8 mouse cellular contexts compared by ENCODE assay signal in the genomic region with DNA sequence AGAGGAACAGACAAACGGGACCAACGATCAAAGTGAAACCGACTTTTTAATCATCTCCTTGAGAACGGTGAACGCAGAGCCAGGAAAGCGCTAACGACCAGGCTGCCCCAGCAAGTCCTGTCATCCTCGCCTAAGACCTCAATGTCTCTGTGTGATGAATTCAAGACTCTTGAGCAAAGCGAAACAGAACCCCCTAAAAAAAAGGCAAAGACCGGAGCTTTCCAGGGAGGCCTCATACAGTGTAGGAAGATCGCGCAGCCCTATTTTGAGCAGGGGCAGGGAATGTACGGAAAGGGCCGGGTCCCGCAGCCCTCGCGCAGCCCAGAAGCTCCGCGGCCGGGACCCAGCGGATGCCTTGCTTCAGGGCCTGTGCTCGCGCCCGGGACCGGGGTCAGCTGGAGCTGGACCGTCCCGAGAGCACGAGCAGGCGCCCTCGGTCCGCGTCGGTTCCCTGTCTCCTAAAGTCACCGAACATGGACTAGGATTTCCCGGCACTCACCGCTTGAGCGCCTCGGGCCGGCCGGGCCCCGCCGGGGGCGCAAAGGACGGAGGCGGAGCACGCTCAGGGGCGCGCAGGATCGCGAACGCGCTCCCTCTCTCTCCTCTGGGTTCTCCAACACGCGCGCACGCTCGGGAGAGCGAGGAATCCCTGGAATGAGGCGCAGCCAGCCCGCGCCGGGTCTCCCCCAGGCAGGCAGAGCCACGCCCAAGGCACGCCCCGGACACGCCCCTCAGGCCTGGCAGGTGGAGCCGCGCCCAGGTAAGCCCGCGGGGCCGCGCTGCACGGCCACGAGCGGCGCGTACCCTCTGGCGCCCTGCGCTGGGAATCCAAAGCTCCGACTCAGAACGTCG. TPM values are rescaled to one million over a fixed set of nuclear protein-coding genes. Genes with fewer than 3 reads are reported as not detected.
DNase-seq lines count a peak whose midpoint lies in the region; ATAC-seq and TF ChIP-seq lines count a peak whose summit lies in the region.

No protein-coding gene starts in this region.

- peaks cover 25 to 66% of the 10 kb centered on the region in 2 experiments for H3K4me1 ChIP-seq in CH12.LX (ENCODE audit: control insufficient read depth in 1 of 2, insufficient read depth in 2 of 2)
- peaks cover 26% of the 10 kb centered on the region; the same call in 1 of the 2 replicates for H3K4me1 ChIP-seq in forebrain, embryonic 13.5 days
- peaks cover 5% of the 10 kb centered on the region; the same call in 1 of the 2 replicates for H3K4me1 ChIP-seq in heart, postnatal 0 days (ENCODE audit: control insufficient read depth, insufficient read depth)
- H3K4me1 ChIP-seq in liver, embryonic 13.5 days (replicated peaks): peaks cover 16% of the 10 kb centered on the region
- H3K4me1 ChIP-seq in neural tube, embryonic 14.5 days (ENCODE audit: control insufficient read depth, insufficient read depth, low read length): 0 out of 2 replicates have a peak, but pooled peaks cover 5% of the 10 kb centered on the region

- in situ Hi-C loops in CH12.LX (cut with MboI; ENCODE audit: low pct_ligation_motif_present, low pct_unique_long_range_greater_than_20kb, low sequenced_read_pairs): loop anchor here (5.0 kb wide), 1 partner anchor 36 kb away; no protein-coding TSS in a partner anchor

- no peak for TF ChIP-seq RAD21 in CH12.LX (IDR thresholded peaks at IDR 0.05; ENCODE audit: low read depth, low read length)

- peak; percentile 62; the same call in 1 of the 2 replicates for TF ChIP-seq POLR2A in CH12.LX (IDR thresholded peaks at IDR 0.05; ENCODE audit: low read depth, low read length)
- 0 out of 2 replicates have a peak, but pooled peaks have one; percentile 27 for TF ChIP-seq POLR2A in brain, embryonic 14.5 days (IDR thresholded peaks at IDR 0.05; ENCODE audit: borderline replicate concordance, extremely low read depth, insufficient read depth, insufficient read length, poor library complexity, severe bottlenecking)

- peak overlapping the region; percentile 65 to 84 (median 80) for H3K4me3 ChIP-seq in CH12.LX (replicated peaks in 1 of 3; ENCODE audit: low read depth in 2 of 3, low read length in 2 of 3, poor library complexity in 1 of 3)
- H3K4me3 ChIP-seq in forebrain, embryonic 13.5 days: peak overlapping the region; percentile 69
- peak overlapping the region; percentile 75 for H3K4me3 ChIP-seq in heart, postnatal 0 days (ENCODE audit: low read depth, low read length)
- H3K4me3 ChIP-seq in liver, embryonic 13.5 days (replicated peaks): peak overlapping the region; percentile 62
- H3K4me3 ChIP-seq in neural tube, embryonic 14.5 days (ENCODE audit: low read depth, low read length): peak overlapping the region; percentile 69

- no peaks in the 10 kb centered on the region for H3K27me3 ChIP-seq in CH12.LX (replicated peaks)
- peaks cover 48% of the 10 kb centered on the region for H3K27me3 ChIP-seq in forebrain, embryonic 13.5 days
- H3K27me3 ChIP-seq in heart, postnatal 0 days (ENCODE audit: control insufficient read depth, insufficient read depth, low read length): peaks cover 12% of the 10 kb centered on the region; the same call in 1 of the 2 replicates
- peaks cover 75% of the 10 kb centered on the region for H3K27me3 ChIP-seq in liver, embryonic 13.5 days
- peaks cover 7% of the 10 kb centered on the region; the same call in 1 of the 2 replicates for H3K27me3 ChIP-seq in neural tube, embryonic 14.5 days (ENCODE audit: control insufficient read depth, insufficient read depth, low read length)

- H3K4me2 ChIP-seq in CH12.LX (ENCODE audit: insufficient read depth, low read depth, poor library complexity, severe bottlenecking): peak overlapping the region; percentile 62
- peak overlapping the region; percentile 100 for H3K4me2 ChIP-seq in forebrain, embryonic 13.5 days
- H3K4me2 ChIP-seq in heart, postnatal 0 days (ENCODE audit: low read depth, low read length): peak overlapping the region; percentile 98
- peak overlapping the region; percentile 89 for H3K4me2 ChIP-seq in liver, embryonic 13.5 days
- peak overlapping the region; percentile 99 for H3K4me2 ChIP-seq in neural tube, embryonic 14.5 days (ENCODE audit: low read depth, low read length)

- under 1% methylated on average over 73 of the region's 82 CpGs for WGBS in forebrain, embryonic 13.5 days
- WGBS in heart, postnatal 0 days: under 1% methylated on average over 76 of the region's 82 CpGs
- WGBS in liver, embryonic 13.5 days (ENCODE audit: insufficient replicate concordance): under 1% methylated on average over 82 of the region's 82 CpGs
- under 1% methylated on average over 77 of the region's 82 CpGs for WGBS in neural tube, embryonic 14.5 days

- peak; percentile 78 for ATAC-seq in forebrain, embryonic 13.5 days
- peak; percentile 86 for ATAC-seq in heart, postnatal 0 days (ENCODE audit: insufficient read depth, low read depth)
- peak; percentile 45; the same call in 1 of the 2 replicates for ATAC-seq in liver, embryonic 13.5 days (ENCODE audit: low read depth)
- peak; percentile 80 for ATAC-seq in neural tube, embryonic 14.5 days (ENCODE audit: low read depth)

- peaks cover 0 to 7% of the 10 kb centered on the region in 2 experiments for H3K36me3 ChIP-seq in CH12.LX (replicated peaks in 1 of 2; ENCODE audit: control insufficient read depth in 1 of 2, insufficient read depth in 1 of 2, low read length in 1 of 2)
- H3K36me3 ChIP-seq in forebrain, embryonic 13.5 days (ENCODE audit: poor library complexity, severe bottlenecking): no peaks in the 10 kb centered on the region
- H3K36me3 ChIP-seq in heart, postnatal 0 days (replicated peaks; ENCODE audit: control insufficient read depth, insufficient read depth, low read length): no peaks in the 10 kb centered on the region
- H3K36me3 ChIP-seq in liver, embryonic 13.5 days: no peaks in the 10 kb centered on the region
- no peaks in the 10 kb centered on the region for H3K36me3 ChIP-seq in neural tube, embryonic 14.5 days (ENCODE audit: control insufficient read depth, insufficient read depth, low read length)

- TF ChIP-seq EP300 in CH12.LX (IDR thresholded peaks at IDR 0.05; ENCODE audit: low read length): no peak
- TF ChIP-seq EP300 in heart, postnatal 0 days (IDR thresholded peaks at IDR 0.05; ENCODE audit: low read depth): no peak

- H3K9me3 ChIP-seq in CH12.LX (replicated peaks; ENCODE audit: low read length): peaks cover 7% of the 10 kb centered on the region
- H3K9me3 ChIP-seq in forebrain, embryonic 13.5 days (replicated peaks): no peaks in the 10 kb centered on the region
- H3K9me3 ChIP-seq in heart, postnatal 0 days (replicated peaks; ENCODE audit: control insufficient read depth, low read length): no peaks in the 10 kb centered on the region
- no peaks in the 10 kb centered on the region for H3K9me3 ChIP-seq in liver, embryonic 13.5 days (replicated peaks)
- no peaks in the 10 kb centered on the region for H3K9me3 ChIP-seq in neural tube, embryonic 14.5 days (ENCODE audit: control insufficient read depth, low read length)

- no peak for DNase-seq in CH12.LX (ENCODE audit: extremely low read depth)
- DNase-seq in brain, embryonic 14.5 days (ENCODE audit: low read depth): peak; percentile 83
- DNase-seq in heart, postnatal 0 days (ENCODE audit: low spot score): peak; percentile 48
- peak; percentile 96 for DNase-seq in kidney, postnatal 36 days
- DNase-seq in liver, embryonic 13.5 days: no peak
- DNase-seq in thymus, adult 18-20 months: peak; percentile 14 to 31

- peaks cover 49% of the 10 kb centered on the region for H3K79me2 ChIP-seq in CH12.LX (replicated peaks; ENCODE audit: control insufficient read depth, extremely low read depth, insufficient read depth, poor library complexity, severe bottlenecking)

- TF ChIP-seq CTCF in CH12.LX (conservative IDR thresholded peaks at IDR 0.05 in 1 of 2, IDR thresholded peaks at IDR 0.05 in 1 of 2; ENCODE audit: low read depth in 2 of 2, low read length in 2 of 2): no peak
- TF ChIP-seq CTCF in brain, embryonic 14.5 days (IDR thresholded peaks at IDR 0.05; ENCODE audit: borderline replicate concordance, extremely low read depth, insufficient read depth, insufficient read length): no peak
- TF ChIP-seq CTCF in heart, postnatal 0 days (IDR thresholded peaks at IDR 0.05; ENCODE audit: low read depth): no peak

- peak overlapping the region; percentile 26 for H3K27ac ChIP-seq in CH12.LX (ENCODE audit: insufficient read depth, low read depth)
- no peak overlapping the region for H3K27ac ChIP-seq in forebrain, embryonic 13.5 days
- H3K27ac ChIP-seq in heart, postnatal 0 days (ENCODE audit: low read depth): peak overlapping the region; percentile 65
- H3K27ac ChIP-seq in liver, embryonic 13.5 days: no peak overlapping the region
- peak overlapping the region; percentile 62 for H3K27ac ChIP-seq in neural tube, embryonic 14.5 days (ENCODE audit: low read depth, low read length)

- dilution Hi-C loops in CH12.LX (cut with MboI; ENCODE audit: extremely low pct_ligation_motif_present, extremely low pct_unique_long_range_greater_than_20kb, low sequenced_read_pairs): no loop called here

- peak overlapping the region; percentile 85 for H3K9ac ChIP-seq in CH12.LX (ENCODE audit: insufficient read depth, low read depth)
- peak overlapping the region; percentile 73 for H3K9ac ChIP-seq in forebrain, embryonic 13.5 days
- H3K9ac ChIP-seq in heart, postnatal 0 days (replicated peaks; ENCODE audit: low read depth, low read length): peak overlapping the region; percentile 65
- peak overlapping the region; percentile 14; the same call in 1 of the 2 replicates for H3K9ac ChIP-seq in liver, embryonic 13.5 days
- peak overlapping the region; percentile 76 for H3K9ac ChIP-seq in neural tube, embryonic 14.5 days (replicated peaks; ENCODE audit: low read depth, low read length)

TF ChIP-seq in CH12.LX, 34 proteins besides CTCF, POLR2A, EP300 and RAD21 (continues in another document):
- TF ChIP-seq ETS1 (conservative IDR thresholded peaks at IDR 0.05; ENCODE audit: low read depth, low read length) (no peak), GABPA (IDR thresholded peaks at IDR 0.05; ENCODE audit: insufficient replicate concordance, low read depth, low read length) (no peak), SMC3 (IDR thresholded peaks at IDR 0.05; ENCODE audit: low read depth, low read length) (no peak), NRF1 (IDR thresholded peaks at IDR 0.05; ENCODE audit: low read depth, low read length) (peak; percentile 64), MYC (IDR thresholded peaks at IDR 0.05; ENCODE audit: low read depth, low read length) (no peak)

RNA-seq across cellular contexts. Expression of gene Vgll4, which starts 1.2 kb away (rescaled TPM):
- total RNA-seq in CH12.LX (2012; rRNA removed): 73.7 and 85.1 TPM in 2 replicates
- 29.3 and 34.6 TPM in 2 replicates for total RNA-seq in CH12.LX (2014; rRNA removed)
- polyA plus RNA-seq in CH12.LX (2012; ENCODE audit: insufficient read length, low read depth): 32.4 and 37.3 TPM in 2 replicates
- polyA plus RNA-seq in brain, embryonic 14.5 days (2012; rRNA removed): 39.7 and 40.9 TPM in 2 replicates
- 81.5 and 84.3 TPM in 2 replicates for polyA plus RNA-seq in forebrain, embryonic 13.5 days (2015; fragmentation: Nextera tagmentation; extraction: Ambion mirVana)
- 50.9 and 52.2 TPM in 2 replicates for total RNA-seq in heart, postnatal 0 days (2014; rRNA removed; ENCODE audit: low replicate concordance)
- polyA plus RNA-seq in heart, postnatal 0 days (2015; fragmentation: Nextera tagmentation; extraction: Ambion mirVana): 38.8 and 41.5 TPM in 2 replicates
- polyA plus RNA-seq in liver, embryonic 13.5 days (2015; fragmentation: Nextera tagmentation; extraction: Ambion mirVana): 13.9 and 14.6 TPM in 2 replicates
- polyA plus RNA-seq in neural tube, embryonic 14.5 days (2014; fragmentation: Nextera tagmentation; extraction: Ambion mirVana): 35.6 and 43.3 TPM in 2 replicates

Comparison
In these comparisons a context has a peak if more than half of its experiments do, and no peak if none do; other contexts are left out.
1. DNase-seq: peak in brain, embryonic 14.5 days (single experiment), heart, postnatal 0 days (single experiment), kidney, postnatal 36 days (2 of 2) and thymus, adult 18-20 months (2 of 2); none in CH12.LX (single experiment) and liver, embryonic 13.5 days (single experiment).
2. H3K27ac ChIP-seq: peak in CH12.LX (single experiment), heart, postnatal 0 days (single experiment) and neural tube, embryonic 14.5 days (single experiment); none in forebrain, embryonic 13.5 days (single experiment) and liver, embryonic 13.5 days (single experiment).
3. H3K9ac ChIP-seq: peak in every context shown above with its lines; median percentile 85 in CH12.LX; 76 in neural tube, embryonic 14.5 days; 73 in forebrain, embryonic 13.5 days; 65 in heart, postnatal 0 days; 14 in liver, embryonic 13.5 days.
4. Peak in every context shown above with its lines, with median percentiles within 50 percentile points of each other: H3K4me2 ChIP-seq, H3K4me3 ChIP-seq and ATAC-seq.